Mouse (Mus musculus): ENCODE data around the gene Enpp7. TPM values are rescaled to one million over a fixed set of nuclear protein-coding genes. Genes with fewer than 3 reads are reported as not detected.

Enpp7 gene
- polyA plus RNA-seq, 2 experiments = not detected

GRCm38 (mm10) chr11:119000877-119001276 is 12.9 kb downstream of the Enpp7 start:
- Histone ChIP-seq H3K27ac (no peak overlapping the region), H3K4me3 (ENCODE audit: insufficient read depth in 1 of 2, low read depth in 2 of 2, low read length in 2 of 2) (no peak overlapping the region), H3K9ac (replicated peaks) (no peak overlapping the region), H3K4me1 (replicated peaks; ENCODE audit: control insufficient read depth in 2 of 2, insufficient read depth in 2 of 2, low read length in 1 of 2) (no peaks in the 10 kb centered on the region), H3K9me3 (ENCODE audit: control insufficient read depth, low read length) (no peaks in the 10 kb centered on the region), H3K36me3 (replicated peaks; ENCODE audit: control insufficient read depth, insufficient read depth, low read depth) (no peaks in the 10 kb centered on the region), H3K4me2 (ENCODE audit: low read depth) (no peak overlapping the region), H3K27me3 (ENCODE audit: control insufficient read depth, insufficient read depth, low read length) (peaks cover 15% of the 10 kb centered on the region)
- WGBS (ENCODE audit: insufficient replicate concordance) = 50% methylated on average over 2 of the region's 2 CpGs
- TF ChIP-seq CTCF (IDR thresholded peaks at IDR 0.05; ENCODE audit: low read depth) = peak; percentile 24; the same call in 1 of the 2 replicates
- no peak for TF ChIP-seq EP300 (IDR thresholded peaks at IDR 0.05; ENCODE audit: low read depth)
- DNase-seq (ENCODE audit: low read depth in 3 of 3, low spot score in 3 of 3) (no peak), ATAC-seq (ENCODE audit: insufficient read depth) (no peak)

- H3K27me3 ChIP-seq (ENCODE audit: control insufficient read depth, insufficient read depth, low read length) = peaks cover 15% of the 10 kb centered on the region
- no peak for DNase-seq (ENCODE audit: low read depth in 3 of 3, low spot score in 3 of 3)
Measured at GRCm38 (mm10) chr11:119001493-119002128, 13.6 kb downstream of the Enpp7 start.

GRCm38 (mm10) chr11:119005547-119006275 is 17.7 kb downstream of the Enpp7 start:
- TF ChIP-seq EP300 (IDR thresholded peaks at IDR 0.05; ENCODE audit: low read depth) (no peak), CTCF (IDR thresholded peaks at IDR 0.05; ENCODE audit: low read depth) (no peak)
- no peak overlapping the region for H3K27ac ChIP-seq
- H3K9me3 ChIP-seq (ENCODE audit: control insufficient read depth, low read length) = no peaks in the 10 kb centered on the region
- no peak overlapping the region for H3K9ac ChIP-seq (replicated peaks)
- WGBS (ENCODE audit: insufficient replicate concordance) = 57% methylated on average over 10 of the region's 10 CpGs
- no peak overlapping the region for H3K4me2 ChIP-seq (ENCODE audit: low read depth)
- no peak for ATAC-seq (ENCODE audit: insufficient read depth)
- DNase-seq (ENCODE audit: low read depth in 3 of 3, low spot score in 3 of 3) = no peak
- no peak overlapping the region for H3K4me3 ChIP-seq (ENCODE audit: insufficient read depth in 1 of 2, low read depth in 2 of 2, low read length in 2 of 2)
- no peaks in the 10 kb centered on the region for H3K36me3 ChIP-seq (replicated peaks; ENCODE audit: control insufficient read depth, insufficient read depth, low read depth)
- H3K27me3 ChIP-seq (ENCODE audit: control insufficient read depth, insufficient read depth, low read length) = no peaks in the 10 kb centered on the region
- no peaks in the 10 kb centered on the region for H3K4me1 ChIP-seq (replicated peaks; ENCODE audit: control insufficient read depth in 2 of 2, insufficient read depth in 2 of 2, low read length in 1 of 2)

More at GRCm38 (mm10) chr11:119001493-119002128, 13.6 kb downstream of the Enpp7 start:
- no peak overlapping the region for H3K9ac ChIP-seq (replicated peaks)
- no peak overlapping the region for H3K27ac ChIP-seq
- TF ChIP-seq EP300 (IDR thresholded peaks at IDR 0.05; ENCODE audit: low read depth) (no peak), CTCF (IDR thresholded peaks at IDR 0.05; ENCODE audit: low read depth) (no peak)
- H3K9me3 ChIP-seq (ENCODE audit: control insufficient read depth, low read length) = no peaks in the 10 kb centered on the region
- no peak overlapping the region for H3K4me2 ChIP-seq (ENCODE audit: low read depth)
- no peaks in the 10 kb centered on the region for H3K4me1 ChIP-seq (replicated peaks; ENCODE audit: control insufficient read depth in 2 of 2, insufficient read depth in 2 of 2, low read length in 1 of 2)
- no peaks in the 10 kb centered on the region for H3K36me3 ChIP-seq (replicated peaks; ENCODE audit: control insufficient read depth, insufficient read depth, low read depth)
- H3K4me3 ChIP-seq (ENCODE audit: insufficient read depth in 1 of 2, low read depth in 2 of 2, low read length in 2 of 2) = no peak overlapping the region
- ATAC-seq (ENCODE audit: insufficient read depth) = no peak
- WGBS (ENCODE audit: insufficient replicate concordance) = 49% methylated on average over 4 of the region's 4 CpGs

- Histone ChIP-seq H3K4me1 (replicated peaks; ENCODE audit: control insufficient read depth in 2 of 2, insufficient read depth in 2 of 2, low read length in 1 of 2) (no peaks in the 10 kb centered on the region), H3K9me3 (ENCODE audit: control insufficient read depth, low read length) (no peaks in the 10 kb centered on the region), H3K4me3 (ENCODE audit: insufficient read depth in 1 of 2, low read depth in 2 of 2, low read length in 2 of 2) (no peak overlapping the region), H3K9ac (replicated peaks) (no peak overlapping the region), H3K27me3 (ENCODE audit: control insufficient read depth, insufficient read depth, low read length) (no peaks in the 10 kb centered on the region), H3K4me2 (ENCODE audit: low read depth) (no peak overlapping the region), H3K27ac (no peak overlapping the region), H3K36me3 (replicated peaks; ENCODE audit: control insufficient read depth, insufficient read depth, low read depth) (no peaks in the 10 kb centered on the region)
- no peak for DNase-seq (ENCODE audit: low read depth in 3 of 3, low spot score in 3 of 3)
- WGBS (ENCODE audit: insufficient replicate concordance) = 27% methylated on average over 3 of the region's 3 CpGs
- TF ChIP-seq CTCF (IDR thresholded peaks at IDR 0.05; ENCODE audit: low read depth) (no peak), EP300 (IDR thresholded peaks at IDR 0.05; ENCODE audit: low read depth) (no peak)
- no peak for ATAC-seq (ENCODE audit: insufficient read depth)
Measured at GRCm38 (mm10) chr11:119006462-119006861, 18.5 kb downstream of the Enpp7 start.
